Mouse (Mus musculus) B cell, adult 62 days (primary cell): Measurements from ENCODE around the gene Kdm1b. TPM values are rescaled to one million over a fixed set of nuclear protein-coding genes. Genes with fewer than 3 reads are reported as not detected.

Experiments used
- total RNA-seq: library from RNA; stranded (reverse); gene quantifications from 4 replicates; pipeline ENCODE4 v1.2.4, GENCODE M21; 2023

Gene Kdm1b
- 17.3 to 23.9 TPM (median 20.2 TPM) in 4 replicates for total RNA-seq

DNA sequence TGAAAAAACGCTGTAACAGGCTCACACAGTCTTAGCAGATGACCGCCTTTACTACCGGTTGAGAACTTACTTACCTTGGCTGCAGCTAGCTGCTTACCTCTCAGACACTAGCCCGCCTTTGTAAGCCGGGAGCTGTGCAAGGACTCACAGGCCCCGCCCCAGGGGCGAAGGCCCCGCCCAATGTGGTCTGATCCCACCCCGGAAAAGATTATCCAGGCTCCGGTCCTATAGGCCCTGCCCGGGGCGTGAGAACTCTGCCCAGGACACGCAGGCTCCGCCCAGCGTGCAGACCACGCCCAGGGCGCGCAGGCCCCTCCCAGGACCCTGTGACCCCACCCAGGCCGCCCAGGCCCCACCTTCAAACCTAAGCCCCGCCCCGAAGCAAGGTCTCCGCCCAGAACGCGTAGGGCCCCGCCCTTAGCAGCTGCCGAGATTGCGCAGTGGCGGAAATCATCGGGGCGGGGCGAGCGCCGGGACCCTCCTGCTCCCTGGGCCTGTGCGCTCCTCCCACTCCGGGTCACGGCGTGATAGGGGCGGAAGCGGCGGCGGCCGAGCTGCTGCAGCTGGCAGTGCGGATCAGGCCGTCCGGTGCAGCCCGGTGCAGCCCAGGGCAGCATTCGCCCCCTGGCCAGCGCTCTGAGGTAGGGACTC is at the start of gene Kdm1b:
Kdm1b (plus strand) TSS at position 470 of the 651 bp plus-strand sequence.

DNA sequence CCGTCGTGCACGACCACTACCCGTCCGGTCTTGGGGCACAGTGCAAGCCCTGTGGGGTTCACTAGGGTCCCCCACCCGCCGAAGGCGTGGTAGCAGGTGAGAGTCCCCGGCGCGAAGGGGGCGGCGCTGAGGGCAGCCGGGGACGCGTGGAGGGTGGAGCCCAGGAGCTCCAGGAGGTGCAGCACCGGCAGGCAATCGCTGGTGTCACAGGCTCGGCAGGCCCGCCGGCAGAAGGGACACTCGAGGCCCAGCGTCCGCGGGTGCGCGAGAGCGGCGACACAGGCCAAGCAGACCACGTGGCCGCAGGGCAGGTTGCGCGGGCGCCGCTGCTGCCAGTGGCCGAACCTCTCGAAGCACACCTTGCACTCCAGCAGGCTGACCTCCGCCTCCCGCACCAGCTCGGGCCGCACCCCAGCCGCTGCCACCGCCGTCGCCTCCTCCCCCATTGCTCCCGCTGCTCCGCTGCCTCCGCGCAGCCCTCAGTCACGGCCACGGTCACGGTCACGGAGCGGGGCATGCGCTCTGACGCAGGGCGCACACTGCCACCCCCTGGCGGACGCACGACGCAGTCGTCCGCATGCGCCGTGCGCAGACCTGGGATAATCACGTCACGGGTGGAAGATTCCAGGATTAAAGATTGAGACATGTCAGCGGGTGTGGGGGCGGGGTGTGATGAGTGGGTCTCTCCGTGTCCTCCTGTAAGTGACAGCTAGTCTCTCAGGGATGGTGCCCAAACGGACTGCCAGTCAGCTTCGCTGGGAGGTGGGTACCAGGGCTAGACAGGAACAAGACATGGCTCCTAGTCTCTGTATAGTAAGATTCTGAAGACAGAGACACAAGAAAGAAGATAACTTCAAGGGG is 28.7 kb upstream of the Kdm1b start, which contains the start of gene Nhlrc1:
Nhlrc1 (minus strand) TSS at position 517 of the 861 bp plus-strand sequence.

GRCm38 (mm10) chr13:47044617-47044947 is 1.3 kb downstream of the Kdm1b start, which contains the start of gene Tpmt:
TSS of gene Tpmt (minus strand) at chr13:47044737.

GRCm38 (mm10) chr13:47105711-47106579 is 62.6 kb downstream of the Kdm1b start, which contains the start of gene Dek:
TSS of gene Dek (minus strand) at chr13:47106201.

GRCm38 (mm10) chr13:47122537-47123430 is 79.5 kb downstream of the Kdm1b start, which contains the start of gene Rnf144b:
TSS of gene Rnf144b (plus strand) at chr13:47122656.

Other genes with a start within 250 kb of the Kdm1b start
- gene Kif13a, start 113.6 kb upstream of the Kdm1b start, total RNA-seq: 8.1 to 12.6 TPM (median 10.4 TPM) in 4 replicates
- 0.25 TPM in 1 of 4 replicates, not detected in the others for gene Nhlrc1, start 28.6 kb upstream of the Kdm1b start, total RNA-seq
- 0.98 to 3.5 TPM (median 1.1 TPM) in 3 of 4 replicates, not detected in the other for gene Tpmt, start 1.2 kb downstream of the Kdm1b start, total RNA-seq
- gene Dek, start 62.7 kb downstream of the Kdm1b start, total RNA-seq: 135 to 145 TPM (median 141 TPM) in 4 replicates
- 0.75 to 1.7 TPM (median 0.91 TPM) in 4 replicates for gene Rnf144b, start 79.2 kb downstream of the Kdm1b start, total RNA-seq